Mouse (Mus musculus) stomach, postnatal 0 days (tissue): ENCODE results near the gene Hoxb3. TPM values are rescaled to one million over a fixed set of nuclear protein-coding genes. Genes with fewer than 3 reads are reported as not detected.

Source experiments
- ATAC-seq: fragments of 200-750 bp; cut with Nextera tagmentation; 2 replicates; pipeline ENCODE4 v1.8.0; 2017; ENCODE audit not compliant: low FRiP score, low TSS enrichment
- DNase-seq: peaks from one replicate; pipeline ENCODE4 v3.0.0-alpha.2; 2016; ENCODE audit warnings: low spot score
- H3K27ac ChIP-seq: fragments of 300-500 bp; sonication (generic); replicated peaks from 2 replicates; pipeline ENCODE4 v1.5.1; 2014; ENCODE audit warnings: mild to moderate bottlenecking, control low read depth
- H3K27me3 ChIP-seq: fragments of 300-500 bp; sonication (generic); 2 replicates; pipeline ENCODE4 v1.6.1; 2014; ENCODE audit warnings: low read length; ENCODE audit not compliant: control insufficient read depth, insufficient read depth
- H3K36me3 ChIP-seq: fragments of 300-500 bp; sonication (generic); 2 replicates; pipeline ENCODE4 v1.6.1; 2014; ENCODE audit warnings: low read length, mixed read lengths; ENCODE audit not compliant: control insufficient read depth, insufficient read depth
- H3K4me1 ChIP-seq: fragments of 300-500 bp; sonication (generic); replicated peaks from 2 replicates; pipeline ENCODE4 v1.6.1; 2014; ENCODE audit warnings: antibody characterized with exemption; ENCODE audit not compliant: control insufficient read depth, insufficient read depth
- H3K4me2 ChIP-seq: fragments of 300-500 bp; sonication (generic); replicated peaks from 2 replicates; pipeline ENCODE4 v1.6.1; 2014; ENCODE audit warnings: low read depth, mild to moderate bottlenecking, control low read depth, moderate library complexity
- H3K4me3 ChIP-seq: fragments of 300-500 bp; sonication (generic); 2 replicates; pipeline ENCODE4 v1.5.1; 2014; ENCODE audit warnings: low read depth, low read length, control low read depth
- H3K9ac ChIP-seq: fragments of 300-500 bp; sonication (generic); 2 replicates; pipeline ENCODE4 v1.6.1; 2014; ENCODE audit warnings: mild to moderate bottlenecking, low read length, control low read depth, mixed read lengths
- H3K9me3 ChIP-seq: fragments of 300-500 bp; sonication (generic); 2 replicates; pipeline ENCODE4 v1.6.1; 2016; ENCODE audit warnings: low read length; ENCODE audit not compliant: control insufficient read depth
- CTCF ChIP-seq: IDR thresholded peaks from 2 replicates; pipeline ENCODE4 v1.5.1; 2016; ENCODE audit warnings: antibody characterized with exemption, low read depth, mild to moderate bottlenecking, moderate library complexity
- EP300 ChIP-seq: optimal IDR thresholded peaks from 2 replicates; pipeline ENCODE3; 2016; ENCODE audit warnings: antibody characterized with exemption
- WGBS: fragments of 180-500 bp; shearing (Covaris S2); extraction: QIAGEN DNeasy Blood & Tissue Kit; methylation state at CpG from one replicate; pipeline ENCODE4 v1.1.7; 2014; 5-methylcytosine and 5-hydroxymethylcytosine counted together
- polyA plus RNA-seq: library from polyadenylated mRNA; unstranded; fragments of >200 nt; fragmentation: Nextera tagmentation; extraction: Ambion mirVana; gene quantifications from 2 replicates; pipeline ENCODE4 v1.2.1, GENCODE M21; 2015

Hoxb3 gene
- polyA plus RNA-seq, 1 experiment from 2014 or later, result 0.97 TPM

- Histone ChIP-seq H3K4me2 (peak overlapping the region; percentile 50), H3K27ac (no peak overlapping the region), H3K9me3 (no peaks in the 10 kb centered on the region), H3K27me3 (peaks cover 3% of the 10 kb centered on the region; the same call in 1 of the 2 replicates), H3K9ac (peak overlapping the region; percentile 68), H3K4me3 (peak overlapping the region; percentile 54), H3K4me1 (no peaks in the 10 kb centered on the region), H3K36me3 (no peaks in the 10 kb centered on the region)
- no peak for ATAC-seq
- DNase-seq, result no peak
- WGBS, result 6% methylated on average over 9 of the region's 9 CpGs
- TF ChIP-seq EP300 (no peak), CTCF (no peak)
Measured at GRCm38 (mm10) chr11:96299781-96300180, 23.3 kb upstream of the Hoxb3 start.

- no peak for DNase-seq
- no peaks in the 10 kb centered on the region for H3K9me3 ChIP-seq
- ATAC-seq, result no peak
- peak overlapping the region; percentile 26 for H3K27ac ChIP-seq
- peak overlapping the region; percentile 50 for H3K4me2 ChIP-seq
- TF ChIP-seq EP300 (no peak), CTCF (peak; percentile 13; the same call in 1 of the 2 replicates)
- 9% methylated on average over 35 of the region's 35 CpGs for WGBS
- peak overlapping the region; percentile 54 for H3K4me3 ChIP-seq
- H3K27me3 ChIP-seq, result peaks cover 3% of the 10 kb centered on the region; the same call in 1 of the 2 replicates
- peak overlapping the region; percentile 68; the same call in 1 of the 2 replicates for H3K9ac ChIP-seq
- H3K4me1 ChIP-seq, result no peaks in the 10 kb centered on the region
- no peaks in the 10 kb centered on the region for H3K36me3 ChIP-seq
Measured at GRCm38 (mm10) chr11:96300354-96301063, 22.6 kb upstream of the Hoxb3 start.

GRCm38 (mm10) chr11:96301064-96301431, 22.1 kb upstream of the Hoxb3 start:
- Histone ChIP-seq H3K9ac (peak overlapping the region; percentile 68; the same call in 1 of the 2 replicates), H3K36me3 (no peaks in the 10 kb centered on the region), H3K4me3 (peak overlapping the region; percentile 54), H3K9me3 (no peaks in the 10 kb centered on the region), H3K4me1 (no peaks in the 10 kb centered on the region), H3K4me2 (peak overlapping the region; percentile 50), H3K27ac (peak overlapping the region; percentile 26), H3K27me3 (peaks cover 3% of the 10 kb centered on the region; the same call in 1 of the 2 replicates)
- DNase-seq, result no peak
- no peak for ATAC-seq
- TF ChIP-seq EP300 (no peak), CTCF (no peak)
- 24% methylated on average over 9 of the region's 10 CpGs for WGBS

GRCm38 (mm10) chr11:96301837-96302236, 21.3 kb upstream of the Hoxb3 start:
- Histone ChIP-seq H3K4me1 (no peaks in the 10 kb centered on the region), H3K36me3 (no peaks in the 10 kb centered on the region), H3K27me3 (peaks cover 3% of the 10 kb centered on the region; the same call in 1 of the 2 replicates), H3K27ac (peak overlapping the region; percentile 46), H3K4me3 (peak overlapping the region; percentile 17), H3K9ac (peak overlapping the region; percentile 41), H3K9me3 (no peaks in the 10 kb centered on the region), H3K4me2 (peak overlapping the region; percentile 72)
- TF ChIP-seq EP300, result no peak
- no peak for TF ChIP-seq CTCF
- no peak for DNase-seq
- 12% methylated on average over 14 of the region's 15 CpGs for WGBS
- ATAC-seq, result no peak

GRCm38 (mm10) chr11:96302381-96303150, 20.6 kb upstream of the Hoxb3 start:
- no peak for DNase-seq
- H3K9ac ChIP-seq, result peak overlapping the region; percentile 41; the same call in 1 of the 2 replicates

More at GRCm38 (mm10) chr11:96302381-96303150, 20.6 kb upstream of the Hoxb3 start:
- Histone ChIP-seq H3K4me1 (no peaks in the 10 kb centered on the region), H3K4me2 (peak overlapping the region; percentile 72), H3K36me3 (no peaks in the 10 kb centered on the region), H3K27me3 (no peaks in the 10 kb centered on the region), H3K4me3 (peak overlapping the region; percentile 52), H3K27ac (peak overlapping the region; percentile 8), H3K9me3 (no peaks in the 10 kb centered on the region)
- no peak for ATAC-seq
- TF ChIP-seq EP300 (no peak), CTCF (no peak)
- WGBS, result 16% methylated on average over 23 of the region's 23 CpGs
